ENCODE assay signal across 34 mouse cellular contexts in genomic region chr9:32573638-32574037, GRCm38 (mm10).
"Had no signal": no experiment of that assay in that cellular context is flagged by ENCODE, and none has a peak within 500 bp of the region (broad histone marks: within the 10 kb centered on the region; RNA-seq: fewer than 3 reads in every experiment).

No protein-coding gene starts in this region.

- H3K4me1 ChIP-seq: heart, embryonic 12.5 days; heart, embryonic 13.5 days; heart, embryonic 15.5 days; hindbrain, embryonic 12.5 days; hindbrain, embryonic 13.5 days; hindbrain, embryonic 15.5 days; kidney, embryonic 15.5 days had no signal

- H3K9me3 ChIP-seq: heart, embryonic 12.5 days; heart, embryonic 13.5 days; heart, embryonic 15.5 days; hindbrain, embryonic 10.5 days; hindbrain, embryonic 12.5 days; hindbrain, embryonic 13.5 days; hindbrain, embryonic 15.5 days; intestine, embryonic 15.5 days; kidney, embryonic 15.5 days had no signal

- ATAC-seq: hindbrain, embryonic 16.5 days; hindbrain, postnatal 0 days; inflammation-experienced regulatory T-cells, adult 6 months; intestine, embryonic 15.5 days; intestine, embryonic 16.5 days; intestine, postnatal 0 days had no signal

- H3K27me3 ChIP-seq: heart, embryonic 12.5 days; heart, embryonic 13.5 days; heart, embryonic 15.5 days; hindbrain, embryonic 12.5 days; hindbrain, embryonic 13.5 days; hindbrain, embryonic 15.5 days; intestine, embryonic 15.5 days; kidney, embryonic 15.5 days had no signal

- DNase-seq: heart, postnatal 10 days; heart, postnatal 14 days; heart, postnatal 36 days; heart, postnatal 4 days; kidney, adult 11 months; kidney, adult 18-20 months; kidney, adult 2 months; kidney, adult 8-10 months; kidney, adult 9 months; kidney, postnatal 10 days; kidney, postnatal 14 days; kidney, postnatal 25 days; kidney, postnatal 36 days; kidney, postnatal 4 days; layer of hippocampus, adult 9-11 months; layer of hippocampus, postnatal 36 days had no signal

- H3K4me2 ChIP-seq: heart, embryonic 12.5 days; heart, embryonic 13.5 days; heart, embryonic 15.5 days; hindbrain, embryonic 12.5 days; hindbrain, embryonic 13.5 days; hindbrain, embryonic 14.5 days; hindbrain, embryonic 15.5 days; intestine, embryonic 15.5 days; kidney, embryonic 15.5 days had no signal

- H3K36me3 ChIP-seq: heart, embryonic 12.5 days; heart, embryonic 13.5 days; heart, embryonic 15.5 days; hindbrain, embryonic 10.5 days; hindbrain, embryonic 12.5 days; hindbrain, embryonic 13.5 days; hindbrain, embryonic 15.5 days; intestine, embryonic 15.5 days; kidney, embryonic 15.5 days had no signal

- H3K9ac ChIP-seq: heart, embryonic 12.5 days; heart, embryonic 13.5 days; heart, embryonic 15.5 days; hindbrain, embryonic 12.5 days; hindbrain, embryonic 13.5 days; hindbrain, embryonic 14.5 days; hindbrain, embryonic 15.5 days; intestine, embryonic 15.5 days; kidney, embryonic 15.5 days had no signal

- H3K27ac ChIP-seq: heart, embryonic 13.5 days; heart, embryonic 15.5 days; hindbrain, embryonic 10.5 days; hindbrain, embryonic 12.5 days; hindbrain, embryonic 13.5 days; hindbrain, embryonic 14.5 days; hindbrain, embryonic 15.5 days; hindbrain, postnatal 0 days; intestine, embryonic 15.5 days; kidney, embryonic 15.5 days; kidney, postnatal 0 days; layer of hippocampus, adult 2 months; left cerebral cortex, adult 2 months had no signal

- H3K4me3 ChIP-seq: heart, embryonic 12.5 days; heart, embryonic 13.5 days; heart, embryonic 15.5 days; hindbrain, embryonic 10.5 days; hindbrain, embryonic 12.5 days; hindbrain, embryonic 13.5 days; hindbrain, embryonic 15.5 days; intestine, embryonic 15.5 days; kidney, embryonic 15.5 days; layer of hippocampus, adult 2 months; left cerebral cortex, adult 2 months had no signal
